Mouse (Mus musculus) spleen, postnatal 4 days (tissue): ENCODE data around the gene Tpm3.

Experiments
- DNase-seq, 2 experiments: peaks; one replicate each; pipeline ENCODE4 v3.0.0; 2022; ENCODE audit warnings: low spot score in 2 of 2

The Tpm3 gene

DNA sequence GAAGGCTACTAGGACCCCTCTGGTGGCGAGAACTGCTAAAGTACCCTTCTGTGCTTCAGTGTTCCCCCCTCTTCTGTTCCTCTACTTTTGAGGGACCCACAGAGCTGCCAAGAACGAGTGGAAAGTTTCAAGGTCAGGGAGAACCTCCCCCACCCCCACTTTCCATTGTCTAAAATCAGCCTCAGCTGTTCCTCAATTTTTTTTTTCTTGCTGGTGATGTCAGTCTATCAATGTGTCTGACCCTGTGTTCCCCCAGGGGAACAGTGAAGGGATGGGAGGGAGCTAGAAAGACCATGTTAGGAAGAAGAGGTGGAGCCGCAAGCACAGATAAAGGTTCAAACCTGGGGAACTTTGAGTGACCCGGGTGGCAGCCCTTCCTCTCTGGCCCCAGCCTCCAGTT is at the start of gene Tpm3:
Gene Tpm3 (plus strand): TSS at position 356 of the 400 bp plus-strand sequence.
- DNase-seq: no peak

DNA sequence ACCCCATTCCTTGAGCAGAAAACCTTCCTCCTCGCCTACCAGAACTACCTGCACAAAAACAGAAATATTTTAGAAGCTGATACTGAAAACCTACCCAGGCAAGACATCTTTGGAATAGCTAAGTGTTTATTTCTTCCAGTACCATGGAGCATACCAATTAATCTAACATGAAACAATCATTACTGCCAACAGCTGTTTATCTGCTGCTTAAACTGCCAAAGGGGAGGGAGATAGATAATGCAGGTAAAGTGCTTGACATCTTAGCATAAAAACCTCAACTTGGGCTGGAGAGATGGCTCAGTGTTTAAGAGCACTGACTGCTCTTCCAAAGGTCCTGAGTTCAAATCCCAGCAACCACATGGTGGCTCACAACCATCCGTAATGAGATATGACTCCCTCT is 37.8 kb upstream of the Tpm3 start:
- no peak for DNase-seq

DNA sequence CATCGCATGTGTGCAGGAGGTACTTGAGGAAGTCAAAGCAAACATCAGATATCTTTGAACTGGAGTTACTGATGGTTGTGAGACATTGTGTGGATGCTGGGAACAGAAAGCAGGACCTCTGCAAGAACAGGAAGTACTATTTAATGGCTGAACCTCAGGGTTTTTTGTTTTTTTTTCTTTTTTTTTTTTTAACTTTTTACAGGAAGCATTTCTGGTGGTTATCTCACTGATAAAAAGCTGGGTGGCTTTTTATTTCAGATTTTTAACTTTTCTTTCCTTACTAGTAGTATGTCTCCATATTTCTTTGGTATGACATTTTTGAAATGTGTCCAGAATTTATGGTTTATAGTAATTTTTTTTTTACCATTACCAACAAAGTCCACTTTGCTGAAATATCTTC is 36.2 kb upstream of the Tpm3 start:
- DNase-seq: no peak

DNA sequence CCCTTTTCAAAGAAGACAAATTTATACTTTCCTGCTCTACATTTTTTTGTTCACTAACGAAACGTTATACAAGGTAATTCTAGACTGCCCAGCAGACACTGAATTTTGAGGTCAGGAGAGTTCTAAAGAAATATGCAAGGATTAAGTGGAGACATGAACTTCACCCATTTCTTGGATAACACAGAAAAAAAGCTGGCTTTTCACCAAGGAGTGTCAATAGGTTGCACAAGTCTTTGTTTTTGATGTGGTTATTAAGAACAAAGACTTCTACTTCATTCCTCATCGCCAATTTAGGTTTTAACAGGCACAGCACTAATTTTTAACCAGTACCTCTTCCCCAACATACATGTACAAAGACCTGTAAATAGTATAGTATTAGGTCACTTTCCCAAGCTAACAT is 22.8 kb upstream of the Tpm3 start:
- DNase-seq: no peak

DNA sequence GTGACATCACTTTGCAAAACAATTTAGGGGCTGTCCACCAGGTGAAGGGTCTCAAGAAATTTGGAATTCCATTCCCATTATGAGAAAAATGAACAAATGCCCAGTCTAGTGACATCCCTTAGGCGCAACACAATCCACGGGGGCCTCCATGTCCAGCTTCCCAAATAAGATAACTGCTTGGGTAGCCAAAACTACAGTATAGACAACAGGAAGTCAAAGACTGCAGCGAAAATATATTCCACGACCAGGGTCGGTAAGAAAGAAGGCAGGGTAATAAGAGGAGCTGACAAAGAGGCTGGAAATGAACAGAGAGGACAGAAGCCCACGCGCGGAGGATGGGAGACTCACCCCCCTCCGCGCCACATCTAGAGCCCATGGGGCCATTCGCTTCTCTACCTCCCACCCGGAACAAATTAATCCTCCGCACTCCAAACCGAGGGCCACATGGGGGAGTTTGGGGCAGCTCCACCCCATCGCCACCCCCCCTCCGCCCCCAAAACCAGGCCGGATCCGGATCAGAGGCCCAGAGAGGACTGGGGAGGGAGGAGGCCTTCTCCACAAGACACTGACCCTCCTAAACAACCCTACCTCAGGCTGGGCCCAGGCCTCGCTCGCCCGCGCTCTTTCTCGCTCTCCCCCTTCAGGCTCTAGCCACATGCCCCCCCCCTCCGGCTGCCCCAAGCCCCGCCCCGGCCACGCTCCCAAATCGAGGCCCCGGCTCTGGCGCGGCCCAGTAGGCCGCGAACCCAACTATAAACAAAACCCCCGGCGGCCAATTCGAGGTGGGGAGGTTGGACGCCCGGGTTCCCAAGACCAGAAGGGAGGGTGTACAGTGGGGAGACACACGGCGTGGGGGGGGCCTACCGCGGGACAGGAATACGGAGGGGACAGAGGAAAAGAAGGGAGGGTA is 20.8 kb upstream of the Tpm3 start, which contains the start of gene 4933434E20Rik:
Gene 4933434E20Rik (plus strand): TSS at position 196 of the 910 bp plus-strand sequence.
- peak; percentile 64 to 87 for DNase-seq

DNA sequence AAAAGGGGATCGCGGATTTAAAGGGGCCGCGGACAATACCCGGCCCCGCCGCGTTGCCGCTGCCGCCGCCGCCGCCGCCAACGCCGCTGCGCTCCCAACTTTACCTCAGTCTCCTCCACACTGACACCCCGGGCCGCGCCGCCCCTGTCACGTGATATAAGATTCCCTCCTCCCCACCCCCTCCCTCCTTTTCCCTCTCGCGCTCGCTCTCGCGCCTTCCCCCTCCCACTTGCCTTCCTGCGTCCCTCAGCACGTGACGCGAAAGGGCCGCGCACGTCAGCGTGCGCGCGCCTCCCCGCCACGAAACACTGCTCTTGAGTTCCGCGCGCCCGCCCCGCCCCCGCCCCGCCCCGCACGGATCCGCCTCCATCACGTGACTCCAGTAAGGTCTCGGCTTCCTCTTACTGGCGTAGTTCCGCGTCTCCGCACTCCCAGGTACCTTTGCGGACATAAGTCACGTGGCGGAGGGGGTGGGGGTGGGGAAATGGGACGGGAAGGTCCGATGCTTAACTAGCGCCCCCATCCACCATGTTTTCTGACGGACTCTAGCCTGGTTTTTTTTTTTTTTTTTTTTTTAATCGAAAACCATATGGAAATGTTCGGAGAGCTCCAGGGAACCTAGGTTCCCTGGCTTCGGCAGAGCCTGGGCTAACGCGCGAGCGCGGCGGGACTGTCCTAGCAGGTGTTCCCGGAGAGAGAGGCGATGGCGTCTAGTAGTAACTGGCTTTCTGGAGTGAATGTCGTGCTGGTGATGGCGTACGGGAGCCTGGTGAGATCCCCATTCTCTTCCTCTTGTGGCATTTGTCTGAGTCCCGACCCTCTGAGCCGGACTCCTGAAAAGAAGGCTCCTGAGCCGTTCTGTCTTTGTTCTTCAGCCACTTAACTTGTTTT is 19.9 kb upstream of the Tpm3 start, which contains the start of gene Ubap2l:
Gene Ubap2l (minus strand): TSS at position 278 of the 891 bp plus-strand sequence.
- peak; percentile 92 to 94 for DNase-seq

DNA sequence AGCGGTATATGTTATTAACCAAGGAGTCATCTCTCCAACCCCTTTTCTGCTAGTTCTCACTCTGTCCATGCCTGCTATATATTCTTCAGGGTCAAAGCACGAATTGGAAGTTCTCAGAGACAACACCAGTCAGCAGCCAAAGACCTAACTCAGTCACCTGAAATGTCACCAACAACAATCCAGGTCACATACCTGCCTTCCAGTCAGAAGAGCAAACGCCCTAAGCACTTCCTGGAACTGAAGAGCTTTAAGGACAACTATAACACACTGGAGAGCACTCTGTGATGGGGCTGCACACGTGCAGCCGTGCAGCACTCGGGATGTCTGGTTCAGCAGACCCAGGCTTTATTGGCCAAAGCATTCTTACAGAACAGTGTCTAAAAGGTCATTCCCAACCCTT is 10.9 kb upstream of the Tpm3 start:
- DNase-seq: no peak

DNA sequence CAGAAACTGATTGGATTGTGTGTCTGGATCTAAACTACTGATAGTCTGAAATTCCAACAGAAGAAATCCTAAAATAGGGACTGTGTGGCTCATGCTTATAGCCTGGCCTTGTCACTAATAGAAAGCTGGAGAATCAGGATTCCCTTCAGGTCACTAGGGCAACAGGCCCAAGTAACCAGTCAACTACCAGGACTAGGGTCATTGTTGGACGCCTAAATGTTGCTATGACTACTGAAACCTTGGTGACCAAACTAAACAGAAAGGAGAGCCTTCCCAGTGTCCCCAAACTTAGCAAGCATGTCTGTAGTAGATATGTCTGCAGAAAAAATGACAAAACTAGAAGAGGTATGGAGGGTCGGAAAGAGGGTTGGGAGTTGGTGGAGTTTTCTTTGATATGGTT is 9.9 kb upstream of the Tpm3 start:
- no peak for DNase-seq

DNA sequence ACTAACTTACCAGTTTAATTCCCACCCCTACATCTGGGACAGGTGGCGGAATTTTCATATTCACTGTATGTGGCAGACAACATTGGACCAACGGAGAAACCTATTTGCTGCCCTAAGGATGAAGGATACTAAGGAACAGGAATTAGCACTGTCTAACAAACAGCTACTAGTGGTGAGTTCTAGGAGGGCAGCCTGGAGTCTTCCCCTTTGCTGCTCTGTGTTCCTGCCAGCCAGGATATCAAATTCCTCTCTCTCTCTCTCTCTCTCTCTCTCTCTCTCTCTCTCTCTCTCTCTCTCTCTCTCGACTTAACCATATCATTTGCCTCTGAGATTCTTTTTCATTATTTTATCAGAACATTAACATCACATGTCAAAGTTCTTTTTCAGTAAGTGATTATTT is 8.1 kb upstream of the Tpm3 start:
- DNase-seq: no peak

DNA sequence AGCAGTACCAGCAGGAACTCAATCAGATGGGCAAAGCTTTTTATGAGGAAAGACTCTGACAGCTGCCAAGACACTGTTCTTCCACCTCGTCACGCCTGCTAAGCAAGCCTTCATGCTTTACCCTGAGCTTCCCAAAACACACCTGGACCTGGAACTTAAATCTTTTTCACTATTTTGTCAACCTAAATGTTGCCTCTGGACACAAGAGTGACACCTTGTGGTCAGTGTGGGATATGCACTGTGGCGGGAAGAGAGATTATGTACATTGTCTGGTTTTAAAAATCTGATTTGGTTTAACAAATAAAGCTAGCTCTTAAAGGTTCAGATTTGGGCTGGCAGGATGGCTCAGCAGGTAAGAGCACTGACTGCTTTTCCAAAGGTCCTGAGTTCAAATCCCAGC is 6.9 kb upstream of the Tpm3 start:
- peak; percentile 55 to 82 for DNase-seq

DNA sequence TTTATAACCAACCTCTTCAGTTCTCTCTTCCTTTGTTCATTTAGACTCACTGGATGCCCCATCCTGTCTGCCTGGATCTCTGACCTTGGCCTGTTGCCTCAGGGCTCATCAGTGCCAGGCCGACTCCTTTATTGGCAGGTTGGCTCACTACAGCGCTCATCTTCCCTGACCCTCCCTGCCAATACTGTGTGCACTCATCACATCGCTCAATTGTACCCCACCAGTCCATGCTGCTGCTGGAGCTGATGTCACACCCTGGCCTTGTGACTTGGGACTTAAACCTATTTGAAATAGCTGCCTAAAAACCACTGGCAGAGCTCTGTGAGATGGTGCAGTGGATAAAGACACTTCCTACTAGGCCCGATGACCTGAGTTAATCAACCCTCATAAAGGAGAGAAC is 4.6 kb upstream of the Tpm3 start:
- DNase-seq: no peak

DNA sequence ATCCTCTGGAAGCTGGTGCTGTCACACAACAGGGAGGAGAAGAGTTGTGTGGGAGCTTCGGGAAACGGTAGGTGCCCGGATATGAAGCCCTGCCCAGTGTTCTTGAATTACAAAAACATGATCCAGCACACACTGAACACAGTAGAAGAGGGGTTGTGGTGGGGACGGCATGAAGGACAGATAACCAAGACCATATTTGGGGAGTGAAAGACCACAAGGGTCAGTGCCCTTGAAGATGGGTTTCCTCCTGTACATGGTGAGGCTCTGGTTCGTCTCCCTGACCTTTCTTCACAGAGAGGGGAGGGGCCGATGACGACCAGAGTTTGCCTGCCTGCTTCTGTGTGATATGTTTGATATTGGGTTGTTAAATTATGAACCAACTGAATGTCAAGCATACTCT is 2.8 kb upstream of the Tpm3 start:
- DNase-seq: no peak

DNA sequence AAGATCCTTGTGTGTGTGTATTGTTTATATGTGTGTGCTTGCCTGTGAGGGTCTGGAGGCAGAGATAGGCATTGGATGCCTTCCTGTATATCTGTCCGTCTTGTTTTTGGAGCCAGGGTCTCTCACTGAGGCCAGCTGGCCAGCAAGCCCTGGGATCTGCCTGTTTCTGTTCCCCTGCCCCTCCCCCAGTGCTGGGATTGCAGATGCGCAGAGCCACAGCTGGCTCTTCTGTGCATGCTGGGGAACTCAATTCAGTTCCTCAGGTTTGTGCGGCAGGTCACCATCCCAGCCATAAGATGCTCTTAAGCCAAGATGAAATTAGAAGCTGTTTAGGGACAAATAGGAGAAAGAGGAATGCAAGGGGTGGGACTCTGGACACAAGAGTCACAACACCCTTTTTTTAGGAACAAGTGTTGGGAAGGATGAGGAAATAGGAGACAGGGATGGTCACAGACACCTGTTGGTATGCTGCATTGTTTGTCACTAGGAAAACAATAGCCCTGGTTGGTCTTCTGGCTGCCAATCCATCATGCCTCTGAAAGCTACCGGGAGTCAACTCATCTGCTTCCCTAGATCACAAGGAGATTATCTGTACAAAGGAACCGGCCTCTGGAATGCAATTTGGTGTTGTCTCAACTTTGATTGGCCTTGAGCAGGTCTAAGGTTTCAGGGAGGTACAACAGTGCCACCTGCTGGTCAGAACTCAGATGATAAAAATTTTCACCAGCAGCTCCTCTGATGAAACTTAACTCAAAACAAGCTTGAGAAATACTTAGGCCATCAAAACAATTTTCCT is 4.7 kb downstream of the Tpm3 start:
- peak; percentile 79 to 93 for DNase-seq

DNA sequence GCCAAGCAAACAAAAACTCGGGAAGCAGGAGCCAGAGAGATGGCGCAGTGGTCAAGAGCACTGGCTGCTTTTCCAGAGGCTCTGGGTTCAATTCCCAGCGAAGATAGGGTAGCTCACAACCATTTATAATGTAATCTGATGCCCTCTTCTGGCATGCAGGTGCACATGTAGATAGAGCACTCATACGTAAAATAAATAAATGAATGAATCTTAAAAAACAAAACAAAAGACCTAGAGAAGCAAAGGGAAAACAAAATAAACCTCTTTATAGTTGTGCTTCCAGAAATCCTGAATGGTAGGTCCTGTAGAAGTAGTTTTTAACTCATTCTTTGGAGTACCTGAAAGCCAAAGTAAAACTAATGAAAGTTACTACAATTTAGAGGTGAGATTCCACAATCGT is 5.8 kb downstream of the Tpm3 start:
- DNase-seq: no peak

DNA sequence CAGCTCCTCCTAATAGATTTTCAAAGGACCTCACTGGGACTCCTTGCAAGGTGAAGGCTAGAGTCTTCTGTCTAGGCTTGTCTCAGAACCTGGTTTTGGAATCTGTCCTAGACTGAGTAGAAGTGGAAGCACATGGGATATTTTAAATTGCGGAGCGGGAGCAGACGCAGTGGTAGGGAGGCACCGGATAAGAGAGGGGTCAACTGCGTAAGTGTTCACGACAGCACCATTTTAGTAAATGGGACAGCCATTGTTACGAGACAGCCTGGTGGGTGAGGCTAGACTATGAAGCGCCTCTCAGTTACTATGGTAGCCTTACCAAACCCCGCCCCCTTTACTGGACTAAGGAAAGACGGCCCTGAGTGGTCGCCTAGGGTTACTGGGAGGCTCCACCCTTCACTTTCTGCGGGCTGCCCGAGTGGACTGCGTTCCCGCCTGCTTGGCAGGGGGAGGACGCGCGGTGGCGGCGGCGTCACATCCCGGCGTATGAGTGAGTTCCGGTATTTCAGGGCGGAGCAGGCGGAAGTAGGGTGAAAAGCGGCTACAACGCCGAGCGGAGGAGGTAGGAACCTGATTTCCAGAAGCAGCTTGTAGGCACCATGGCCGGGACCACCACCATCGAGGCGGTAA is 6.8 kb downstream of the Tpm3 start:
- DNase-seq: peak; percentile 91 to 93

DNA sequence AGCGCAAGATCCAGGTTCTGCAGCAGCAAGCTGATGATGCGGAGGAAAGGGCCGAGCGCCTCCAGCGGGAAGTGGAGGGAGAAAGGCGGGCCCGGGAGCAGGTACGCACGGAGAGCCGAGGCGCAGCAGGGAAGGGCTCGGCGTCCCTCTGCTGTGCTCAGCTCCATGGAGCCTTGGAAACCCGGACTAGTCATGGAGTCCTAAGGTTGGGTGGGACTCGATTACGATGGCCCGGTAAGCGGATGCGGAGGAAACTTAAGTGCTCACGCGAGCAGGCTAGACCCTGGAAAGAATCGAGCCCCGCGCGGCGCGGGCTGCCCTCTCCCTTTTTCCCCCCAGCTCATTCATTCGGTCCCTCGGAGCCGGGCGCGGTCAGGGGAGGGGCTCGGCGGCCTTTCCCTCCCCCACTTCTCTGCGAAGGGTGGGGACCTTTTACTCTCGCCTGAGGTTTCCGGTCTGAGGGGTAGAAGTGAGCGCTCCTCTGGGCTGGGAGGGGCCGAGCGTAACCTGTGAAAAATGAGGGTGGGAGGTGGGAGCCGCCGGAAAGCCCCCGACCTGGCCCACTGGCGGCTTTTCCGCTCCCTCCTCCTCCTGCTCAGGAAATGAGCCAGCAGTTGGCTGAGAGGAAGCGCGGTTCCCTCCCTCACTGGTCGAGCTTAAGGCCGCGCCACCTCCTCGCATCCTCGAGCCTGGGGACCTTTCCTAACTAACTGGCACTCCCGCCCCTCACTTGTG is 7.5 kb downstream of the Tpm3 start:
- DNase-seq: peak; percentile 74 to 86

DNA sequence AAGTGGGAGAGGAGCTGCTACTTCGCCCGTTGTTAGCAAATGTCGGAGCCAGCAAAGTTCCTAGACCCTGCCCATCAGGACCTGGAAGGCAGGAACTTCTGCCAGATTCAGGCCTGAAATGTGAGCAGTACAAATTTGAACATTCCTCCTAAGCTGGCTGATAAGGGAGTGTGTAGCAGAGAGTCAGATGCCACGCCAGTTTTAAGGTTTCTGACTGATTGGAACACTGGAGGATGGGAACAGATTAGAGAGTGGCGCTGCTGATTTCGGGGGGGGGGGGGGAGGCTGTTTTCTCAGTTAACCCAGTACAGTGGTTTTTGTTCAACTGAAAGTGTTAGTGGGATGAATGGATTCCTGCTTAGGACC is 8.0 kb downstream of the Tpm3 start:
- DNase-seq: no peak

DNA sequence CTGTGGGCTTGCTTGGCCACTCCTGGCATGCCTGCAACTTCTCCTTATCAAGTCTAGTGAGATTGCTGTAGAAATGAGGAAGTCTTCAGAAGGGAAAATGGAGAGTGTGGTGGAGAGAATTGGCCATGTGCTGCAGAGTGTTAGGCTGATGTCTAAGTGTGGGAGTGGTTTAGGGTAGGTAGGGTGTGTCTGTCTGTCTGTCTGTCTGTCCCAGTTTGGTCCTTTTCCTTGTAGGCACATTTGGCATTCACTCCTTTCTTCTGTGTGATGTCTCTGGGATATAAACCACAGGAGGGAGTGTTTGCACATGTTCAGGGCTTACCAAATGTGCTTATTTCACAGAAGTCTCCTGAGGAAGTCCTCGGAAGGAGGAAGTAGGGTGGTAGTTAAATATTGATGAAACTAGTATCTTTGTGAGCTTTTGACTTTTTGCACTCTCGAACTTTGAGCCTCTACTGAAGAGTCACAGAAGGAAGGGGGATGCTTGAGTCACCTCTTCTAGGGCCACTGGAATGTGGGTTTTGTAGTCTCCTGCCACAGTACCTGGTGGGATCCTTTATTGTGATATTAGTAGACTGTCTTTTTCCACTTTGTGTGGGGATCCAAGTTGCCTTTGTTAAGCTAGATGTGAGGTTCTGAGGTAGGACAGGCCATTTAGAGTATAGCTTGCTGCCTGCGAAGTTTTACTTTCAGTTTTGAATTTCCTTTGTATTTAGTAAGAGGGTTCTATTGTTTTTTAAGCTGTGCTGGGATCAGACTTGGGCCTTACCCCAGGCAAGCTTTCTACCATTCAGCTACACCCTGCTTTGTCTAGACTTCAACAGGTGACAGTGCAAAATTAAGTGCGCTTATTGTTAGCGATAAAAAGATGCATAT is 9.2 kb downstream of the Tpm3 start:
- DNase-seq: no peak

DNA sequence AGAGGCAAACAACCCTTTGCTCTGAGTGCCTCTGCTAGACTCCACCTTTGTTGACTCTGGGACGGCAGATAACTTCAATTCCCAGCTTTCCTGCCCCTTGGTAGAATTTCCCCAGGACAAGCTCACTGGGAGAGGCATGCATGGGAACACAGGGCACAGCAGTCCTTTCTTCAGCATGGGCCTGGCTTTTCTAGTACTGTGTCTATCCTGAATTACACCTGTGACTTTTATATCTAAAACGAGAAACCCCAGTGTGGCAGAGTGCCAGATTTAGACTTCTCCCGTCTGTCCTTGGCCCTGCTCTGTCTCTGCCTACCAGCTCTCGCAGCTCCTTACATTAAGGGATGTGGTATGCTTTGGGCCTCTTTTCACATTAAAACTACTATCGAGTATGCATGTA is 10.6 kb downstream of the Tpm3 start:
- DNase-seq: peak in 1 of 2 experiments; percentile 27
